ENCODE assay signal across 1 mouse cellular context in genomic region chr7:126702861-126703756, GRCm38 (mm10).
TF ChIP-seq lines count a peak whose summit lies in the region.

No protein-coding gene starts in this region.

TF ChIP-seq in MEL, 35 proteins besides CTCF, POLR2A, EP300 and RAD21 (continued from another document):
- TF ChIP-seq ZMIZ1 (IDR thresholded peaks at IDR 0.05; ENCODE audit: low read depth, low read length): 0 out of 2 replicates have a peak, but pooled peaks have one; percentile 5
- no peak; the same call in none of the 2 replicates for TF ChIP-seq MXI1 (IDR thresholded peaks at IDR 0.05; ENCODE audit: low read depth, low read length)
- TF ChIP-seq CHD2 (IDR thresholded peaks at IDR 0.05; ENCODE audit: low read length): no peak
- TF ChIP-seq GATA1 (IDR thresholded peaks at IDR 0.05; ENCODE audit: low read depth, low read length): no peak
- TF ChIP-seq RCOR1 (IDR thresholded peaks at IDR 0.05; ENCODE audit: low read depth, low read length): 0 out of 2 replicates have a peak, but pooled peaks have one; percentile 19
- no peak for TF ChIP-seq TCF12 (IDR thresholded peaks at IDR 0.05; ENCODE audit: low read depth, low read length)
- TF ChIP-seq MYC (IDR thresholded peaks at IDR 0.05; ENCODE audit: low read depth, low read length): no peak
- TF ChIP-seq TAL1 (IDR thresholded peaks at IDR 0.05; ENCODE audit: low read length): no peak
- no peak for TF ChIP-seq HCFC1 (IDR thresholded peaks at IDR 0.05; ENCODE audit: low read depth, low read length)
- TF ChIP-seq MAZ (IDR thresholded peaks at IDR 0.05; ENCODE audit: low read depth, low read length): 0 out of 2 replicates have a peak, but pooled peaks have one; percentile 40
- TF ChIP-seq SIN3A (IDR thresholded peaks at IDR 0.05; ENCODE audit: low read length): peak; percentile 31; the same call in 1 of the 2 replicates
- no peak for TF ChIP-seq SMC3 (IDR thresholded peaks at IDR 0.05; ENCODE audit: low read depth, low read length)
